Mouse (Mus musculus) E14TG2a.4 (cell line): ENCODE data around the gene Chic2.

Experiments used
- CTCF ChIP-seq: conservative IDR thresholded peaks from 2 replicates; pipeline ENCODE4 v1.5.1; 2014; ENCODE audit warnings: low read length
- POU5F1 ChIP-seq: IDR thresholded peaks from 2 replicates; pipeline ENCODE4 v1.6.1; 2014; ENCODE audit warnings: low read length, borderline replicate concordance

GRCm38 (mm10) chr5:75074132-75074531, 29.6 kb upstream of the Chic2 start:
- TF ChIP-seq CTCF (no peak), POU5F1 (no peak)
